Mouse (Mus musculus) limb, embryonic 13.5 days (tissue): ENCODE measurements at regions not wholly inside any gene's neighbourhood (a gene's known extent, or its start where the extent isn't known, plus 50 kb on each side); places are given as distances from the start of the nearest gene placed in this dataset.

Experiments
- ATAC-seq: fragments of 200-750 bp; cut with Nextera tagmentation; 2 replicates; pipeline ENCODE4 v1.8.0; 2017; ENCODE audit warnings: low read depth, moderate number of reproducible peaks, moderate TSS enrichment; ENCODE audit not compliant: low FRiP score
- H3K27ac ChIP-seq: fragments of 300-500 bp; sonication (generic); 2 replicates; pipeline ENCODE4 v1.5.1; 2015; ENCODE audit warnings: inconsistent platforms, mild to moderate bottlenecking, moderate library complexity
- H3K27me3 ChIP-seq: fragments of 300-500 bp; sonication (generic); 2 replicates; pipeline ENCODE4 v1.6.1; 2015; ENCODE audit warnings: mild to moderate bottlenecking, inconsistent platforms
- H3K36me3 ChIP-seq: fragments of 300-500 bp; sonication (generic); 2 replicates; pipeline ENCODE4 v1.6.1; 2015; ENCODE audit warnings: inconsistent platforms, mild to moderate bottlenecking, moderate library complexity
- H3K4me1 ChIP-seq: fragments of 300-500 bp; sonication (generic); 2 replicates; pipeline ENCODE4 v1.6.1; 2015; ENCODE audit warnings: inconsistent platforms
- H3K4me2 ChIP-seq: fragments of 300-500 bp; sonication (generic); replicated peaks from 2 replicates; pipeline ENCODE4 v1.6.1; 2015; ENCODE audit warnings: inconsistent platforms, mild to moderate bottlenecking, moderate library complexity
- H3K4me3 ChIP-seq: fragments of 300-500 bp; sonication (generic); 2 replicates; pipeline ENCODE4 v1.5.1; 2015; ENCODE audit warnings: moderate library complexity, mild to moderate bottlenecking, inconsistent platforms
- H3K9ac ChIP-seq: fragments of 300-500 bp; sonication (generic); 2 replicates; pipeline ENCODE4 v1.6.1; 2015; ENCODE audit warnings: mild to moderate bottlenecking, inconsistent platforms
- H3K9me3 ChIP-seq: fragments of 300-500 bp; sonication (generic); 2 replicates; pipeline ENCODE4 v1.6.1; 2016; ENCODE audit warnings: inconsistent platforms
- WGBS: fragments of 180-500 bp; shearing (Covaris S2); methylation state at CpG from one replicate; pipeline ENCODE4 v1.1.7; 2015; 5-methylcytosine and 5-hydroxymethylcytosine counted together

DNA sequence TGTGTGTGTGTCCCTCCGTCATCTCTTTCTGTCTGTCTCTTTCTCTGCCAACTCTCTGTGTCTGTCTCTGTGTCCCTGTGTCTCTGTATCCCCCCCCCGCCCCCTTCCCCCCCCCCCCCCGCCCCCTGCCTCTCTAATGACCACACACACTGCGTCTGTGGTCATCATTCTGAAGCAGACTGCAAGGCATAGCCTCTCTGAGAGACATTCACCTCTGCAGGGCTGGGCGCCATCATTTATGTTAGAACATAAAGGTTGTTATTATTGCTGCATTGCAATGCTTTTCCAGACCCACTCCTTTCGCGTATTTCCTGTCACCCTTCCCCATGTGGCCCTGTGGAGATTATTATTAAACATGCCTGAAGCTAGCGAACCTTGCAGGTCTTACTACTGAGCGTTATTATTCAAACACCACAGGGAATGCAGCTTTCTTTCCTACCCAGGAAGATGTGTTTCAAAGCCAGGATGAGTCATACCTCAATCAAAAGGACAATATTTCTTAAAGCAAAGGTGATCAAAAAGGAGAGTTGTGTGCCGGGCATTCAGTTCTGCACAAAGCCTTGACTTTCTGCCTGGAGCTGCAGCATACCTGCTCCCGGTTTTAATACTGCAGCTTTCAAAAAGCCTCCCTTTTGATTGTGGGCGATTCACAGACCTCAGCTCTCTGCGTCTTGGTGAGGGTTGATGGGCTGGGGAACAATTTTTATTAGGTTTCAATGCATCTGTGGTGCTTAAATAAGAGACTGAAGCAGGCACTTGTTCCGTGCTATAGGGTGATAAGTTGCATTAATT is 482.6 kb upstream of the Id4 start:
- Histone ChIP-seq H3K4me1 (peaks cover 22% of the 10 kb centered on the region), H3K27ac (peak overlapping the region; percentile 34; the same call in 1 of the 2 replicates), H3K36me3 (no peaks in the 10 kb centered on the region), H3K9me3 (no peaks in the 10 kb centered on the region), H3K27me3 (0 out of 2 replicates have a peak, but pooled peaks cover 3% of the 10 kb centered on the region), H3K9ac (peak overlapping the region; percentile 25; the same call in 1 of the 2 replicates), H3K4me3 (peak overlapping the region; percentile 10; the same call in 1 of the 2 replicates), H3K4me2 (peak overlapping the region; percentile 50)
- peak; percentile 64 for ATAC-seq
- 17% methylated on average over 11 of the region's 14 CpGs for WGBS

GRCm38 (mm10) chr13:47784406-47784805 is 476.6 kb upstream of the Id4 start:
- Histone ChIP-seq H3K27ac (no peak overlapping the region), H3K27me3 (0 out of 2 replicates have a peak, but pooled peaks cover 3% of the 10 kb centered on the region), H3K4me3 (no peak overlapping the region), H3K4me2 (no peak overlapping the region), H3K9me3 (no peaks in the 10 kb centered on the region), H3K4me1 (peaks cover 10% of the 10 kb centered on the region; the same call in 1 of the 2 replicates), H3K36me3 (no peaks in the 10 kb centered on the region), H3K9ac (no peak overlapping the region)
- no peak for ATAC-seq
- 85% methylated on average over 3 of the region's 3 CpGs for WGBS

GRCm38 (mm10) chr13:47797859-47798258 is 463.2 kb upstream of the Id4 start:
- 81% methylated on average over 4 of the region's 4 CpGs for WGBS
- Histone ChIP-seq H3K9ac (no peak overlapping the region), H3K4me2 (no peak overlapping the region), H3K4me3 (no peak overlapping the region), H3K4me1 (no peaks in the 10 kb centered on the region), H3K9me3 (no peaks in the 10 kb centered on the region), H3K27me3 (no peaks in the 10 kb centered on the region), H3K36me3 (no peaks in the 10 kb centered on the region), H3K27ac (no peak overlapping the region)
- no peak for ATAC-seq

DNA sequence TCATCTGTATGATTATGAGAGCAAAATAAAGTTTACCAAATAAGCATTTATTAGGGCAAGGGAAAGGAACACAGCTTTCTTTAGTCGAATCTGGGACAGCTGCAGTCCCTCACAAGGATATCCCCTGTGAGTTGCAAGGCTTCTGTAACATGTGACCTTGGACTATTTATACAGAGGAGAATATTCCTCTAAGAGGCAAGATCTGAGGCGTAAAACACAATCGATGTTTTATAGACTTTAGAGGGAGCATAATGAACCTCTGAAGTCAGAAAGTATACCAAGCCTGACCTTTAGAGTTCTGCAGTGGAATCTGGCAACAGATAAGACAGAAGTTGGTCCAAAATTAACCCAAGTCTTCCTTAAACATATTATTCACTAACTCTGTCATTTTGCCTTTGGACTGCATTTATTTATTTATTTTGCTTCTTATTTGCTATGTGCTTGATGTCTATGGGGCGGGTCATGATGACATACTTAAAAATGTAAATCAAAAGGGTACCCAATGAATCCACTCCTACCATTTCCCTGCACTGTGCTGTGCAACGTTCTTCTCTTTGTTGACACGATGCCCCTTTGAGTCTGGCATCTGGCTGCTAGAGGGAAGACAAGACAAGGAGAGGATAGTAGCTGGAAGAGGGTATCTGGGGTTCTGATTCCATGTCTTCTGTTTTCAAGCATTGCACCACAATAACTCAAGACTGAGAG is 449.2 kb upstream of the Id4 start:
- Histone ChIP-seq H3K9me3 (no peaks in the 10 kb centered on the region), H3K27ac (no peak overlapping the region), H3K4me1 (no peaks in the 10 kb centered on the region), H3K4me2 (no peak overlapping the region), H3K4me3 (no peak overlapping the region), H3K9ac (no peak overlapping the region), H3K27me3 (no peaks in the 10 kb centered on the region), H3K36me3 (no peaks in the 10 kb centered on the region)
- ATAC-seq, result no peak
- WGBS, result 73% methylated on average over 6 of the region's 6 CpGs

- no peaks in the 10 kb centered on the region for H3K4me1 ChIP-seq
- H3K4me3 ChIP-seq, result no peak overlapping the region
- no peaks in the 10 kb centered on the region for H3K9me3 ChIP-seq
- H3K9ac ChIP-seq, result no peak overlapping the region
- no peak overlapping the region for H3K27ac ChIP-seq
- no peak for ATAC-seq
- H3K27me3 ChIP-seq, result no peaks in the 10 kb centered on the region
- no peaks in the 10 kb centered on the region for H3K36me3 ChIP-seq
- WGBS, result 61% methylated on average over 9 of the region's 9 CpGs
- H3K4me2 ChIP-seq, result no peak overlapping the region
These were observed 442.0 kb upstream of the Id4 start for GRCm38 (mm10) chr13:47818924-47819564.

- no peak overlapping the region for H3K4me3 ChIP-seq
- 40% methylated on average over 9 of the region's 9 CpGs for WGBS
- H3K36me3 ChIP-seq, result no peaks in the 10 kb centered on the region
- no peaks in the 10 kb centered on the region for H3K4me1 ChIP-seq
- H3K27me3 ChIP-seq, result no peaks in the 10 kb centered on the region
- no peaks in the 10 kb centered on the region for H3K9me3 ChIP-seq
- ATAC-seq, result no peak
- no peak overlapping the region for H3K4me2 ChIP-seq
- no peak overlapping the region for H3K27ac ChIP-seq
- H3K9ac ChIP-seq, result no peak overlapping the region
These were observed 424.5 kb upstream of the Id4 start for GRCm38 (mm10) chr13:47836491-47836890.

GRCm38 (mm10) chr13:47842418-47842817 is 418.6 kb upstream of the Id4 start:
- ATAC-seq, result no peak
- H3K9me3 ChIP-seq, result no peaks in the 10 kb centered on the region
- peak overlapping the region; percentile 33; the same call in 1 of the 2 replicates for H3K27ac ChIP-seq
- WGBS, result 80% methylated on average over 8 of the region's 8 CpGs
- no peak overlapping the region for H3K9ac ChIP-seq
- H3K36me3 ChIP-seq, result no peaks in the 10 kb centered on the region
- H3K4me1 ChIP-seq, result peaks cover 7% of the 10 kb centered on the region; the same call in 1 of the 2 replicates
- H3K4me3 ChIP-seq, result no peak overlapping the region
- H3K27me3 ChIP-seq, result no peaks in the 10 kb centered on the region
- no peak overlapping the region for H3K4me2 ChIP-seq

GRCm38 (mm10) chr13:47843011-47843410 is 418.0 kb upstream of the Id4 start:
- no peak overlapping the region for H3K9ac ChIP-seq
- peak overlapping the region; percentile 33; the same call in 1 of the 2 replicates for H3K27ac ChIP-seq
- ATAC-seq, result no peak
- no peak overlapping the region for H3K4me3 ChIP-seq
- 71% methylated on average over 9 of the region's 9 CpGs for WGBS
- H3K4me1 ChIP-seq, result peaks cover 7% of the 10 kb centered on the region; the same call in 1 of the 2 replicates
- H3K27me3 ChIP-seq, result no peaks in the 10 kb centered on the region
- H3K4me2 ChIP-seq, result 0 out of 2 replicates have a peak overlapping the region, but pooled peaks have one; percentile 0
- no peaks in the 10 kb centered on the region for H3K9me3 ChIP-seq
- no peaks in the 10 kb centered on the region for H3K36me3 ChIP-seq

DNA sequence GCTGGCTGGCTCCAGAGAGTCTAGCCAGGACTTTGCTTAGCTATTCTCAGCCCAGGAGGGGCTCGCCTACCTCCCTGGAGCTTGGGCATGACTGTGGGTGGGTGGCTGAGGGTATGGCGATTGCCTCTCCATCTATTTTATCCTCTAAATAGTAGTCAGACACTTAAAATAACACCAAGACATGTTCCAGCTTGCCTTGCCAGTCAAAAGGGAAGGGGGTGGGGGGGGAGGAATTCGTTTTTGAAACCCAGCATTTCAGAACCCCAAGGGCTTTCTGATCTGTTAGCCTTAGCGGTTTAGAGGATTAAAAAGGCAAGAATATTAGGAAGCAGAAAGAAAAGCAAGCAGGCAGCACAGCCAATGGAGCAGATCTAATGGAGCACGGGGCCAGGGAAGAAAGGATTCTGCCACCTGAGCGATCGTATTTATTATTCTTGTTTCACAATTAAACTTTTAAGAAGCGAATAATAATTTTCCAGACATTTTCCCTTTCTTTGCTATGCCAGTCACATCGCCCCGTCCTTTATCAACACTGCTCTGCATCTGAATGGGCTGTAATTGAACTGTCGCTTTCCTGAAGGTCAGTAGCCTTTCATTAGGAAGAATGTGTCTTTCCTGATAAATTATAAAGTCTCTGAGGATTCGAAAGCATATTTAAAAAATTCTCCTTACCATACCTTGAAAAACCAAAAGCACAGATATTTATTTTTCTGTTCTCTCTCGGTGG is 417.3 kb upstream of the Id4 start:
- Histone ChIP-seq H3K4me2 (0 out of 2 replicates have a peak overlapping the region, but pooled peaks have one; percentile 0), H3K36me3 (no peaks in the 10 kb centered on the region), H3K9me3 (no peaks in the 10 kb centered on the region), H3K27ac (peak overlapping the region; percentile 33; the same call in 1 of the 2 replicates), H3K4me1 (peaks cover 12% of the 10 kb centered on the region), H3K9ac (no peak overlapping the region), H3K27me3 (no peaks in the 10 kb centered on the region), H3K4me3 (no peak overlapping the region)
- ATAC-seq, result no peak
- 58% methylated on average over 13 of the region's 13 CpGs for WGBS

DNA sequence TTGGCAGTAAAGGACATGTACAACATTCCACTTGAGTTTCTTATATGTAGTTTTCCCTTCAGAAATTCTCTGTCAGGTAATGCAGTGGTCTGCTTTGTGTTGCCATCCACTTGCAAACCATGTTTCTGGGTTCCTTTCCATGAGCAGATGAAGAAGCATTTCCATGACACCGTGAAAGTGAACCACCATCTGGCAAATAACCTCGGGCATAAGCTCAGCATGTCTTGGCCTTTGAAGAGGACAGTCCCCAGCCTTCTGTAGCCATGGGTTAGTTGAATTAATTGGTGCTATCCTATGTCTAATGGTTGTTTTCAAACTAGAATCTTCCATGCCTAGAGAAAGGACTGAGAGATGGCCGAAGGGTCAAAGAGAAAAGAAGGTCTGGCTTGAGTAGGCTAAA is 414.3 kb upstream of the Id4 start:
- H3K36me3 ChIP-seq, result no peaks in the 10 kb centered on the region
- peaks cover 17% of the 10 kb centered on the region for H3K4me1 ChIP-seq
- no peaks in the 10 kb centered on the region for H3K9me3 ChIP-seq
- no peak overlapping the region for H3K4me2 ChIP-seq
- no peak for ATAC-seq
- H3K27me3 ChIP-seq, result no peaks in the 10 kb centered on the region
- H3K9ac ChIP-seq, result no peak overlapping the region
- H3K27ac ChIP-seq, result no peak overlapping the region
- H3K4me3 ChIP-seq, result no peak overlapping the region
- 88% methylated on average over 3 of the region's 3 CpGs for WGBS

GRCm38 (mm10) chr13:47848371-47849188 is 412.4 kb upstream of the Id4 start:
- no peak overlapping the region for H3K4me2 ChIP-seq
- H3K27ac ChIP-seq, result no peak overlapping the region
- 52% methylated on average over 11 of the region's 11 CpGs for WGBS
- no peaks in the 10 kb centered on the region for H3K36me3 ChIP-seq
- peaks cover 12% of the 10 kb centered on the region for H3K4me1 ChIP-seq
- H3K4me3 ChIP-seq, result no peak overlapping the region
- ATAC-seq, result peak; percentile 51; the same call in 1 of the 2 replicates
- no peaks in the 10 kb centered on the region for H3K9me3 ChIP-seq
- H3K27me3 ChIP-seq, result no peaks in the 10 kb centered on the region
- H3K9ac ChIP-seq, result no peak overlapping the region
